Mouse (Mus musculus): Measurements from ENCODE around the gene Hrct1. TPM values are rescaled to one million over a fixed set of nuclear protein-coding genes. Genes with fewer than 3 reads are reported as not detected.

The Hrct1 gene
- 4.7 and 5.0 TPM in 2 replicates for polyA plus RNA-seq (2012; ENCODE audit: insufficient read depth, insufficient read length, missing spikeins)

DNA sequence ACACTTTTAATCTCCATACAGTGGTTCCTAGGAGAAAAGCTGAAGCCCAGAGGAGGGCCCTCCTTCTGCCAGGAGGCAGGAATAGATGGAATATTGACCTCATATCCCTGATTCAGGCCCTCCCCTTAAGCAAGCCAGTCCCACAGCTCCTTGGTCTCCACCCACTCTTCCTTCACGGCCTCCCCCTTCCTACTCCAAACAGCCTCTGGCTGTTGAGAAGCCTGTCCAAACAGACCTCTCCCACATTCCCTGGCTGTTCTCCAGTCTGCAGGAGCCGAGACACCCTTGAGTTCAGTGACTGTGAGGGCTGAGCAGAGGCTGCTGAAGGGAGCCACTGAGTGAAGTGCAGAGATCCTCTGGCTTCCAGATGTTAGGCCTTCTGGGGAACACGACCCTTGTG lies at the start of gene Hrct1:
TSS of gene Hrct1 (plus strand) at position 194 of the 400 bp plus-strand sequence.
- Histone ChIP-seq H3K4me1 (ENCODE audit: control insufficient read depth, insufficient read depth, insufficient read length, low read length) (peaks cover 28% of the 10 kb centered on the region), H3K4me3 (ENCODE audit: insufficient read depth, low read depth, low read length) (peak within 1 kb of the TSS; percentile 61), H3K27ac (replicated peaks; ENCODE audit: low read depth, low read length) (peak within 1 kb of the TSS; percentile 99)

DNA sequence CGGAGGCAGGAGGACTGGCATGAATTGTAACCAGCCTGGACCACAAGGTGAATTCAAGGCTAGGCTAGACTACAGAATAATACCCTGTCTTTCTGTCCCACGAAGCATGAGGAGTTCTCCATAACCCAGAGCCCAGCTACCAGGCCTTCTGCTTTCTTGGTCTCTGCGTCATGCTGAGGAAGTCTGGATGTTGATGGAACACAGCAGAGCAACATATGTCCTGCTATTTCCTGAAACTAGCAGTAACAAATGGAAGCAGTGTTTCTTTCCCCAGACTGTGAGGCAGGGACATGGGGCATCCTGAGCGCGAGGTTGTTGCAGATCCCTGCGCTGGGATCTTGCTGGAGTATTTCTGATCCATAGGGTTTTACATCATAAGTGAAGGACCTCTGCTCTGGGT lies 48.4 kb upstream of the Hrct1 start:
- Histone ChIP-seq H3K27ac (replicated peaks; ENCODE audit: low read depth, low read length) (no peak overlapping the region), H3K4me1 (ENCODE audit: control insufficient read depth, insufficient read depth, insufficient read length, low read length) (peaks cover 8% of the 10 kb centered on the region), H3K4me3 (ENCODE audit: insufficient read depth, low read depth, low read length) (no peak overlapping the region)

DNA sequence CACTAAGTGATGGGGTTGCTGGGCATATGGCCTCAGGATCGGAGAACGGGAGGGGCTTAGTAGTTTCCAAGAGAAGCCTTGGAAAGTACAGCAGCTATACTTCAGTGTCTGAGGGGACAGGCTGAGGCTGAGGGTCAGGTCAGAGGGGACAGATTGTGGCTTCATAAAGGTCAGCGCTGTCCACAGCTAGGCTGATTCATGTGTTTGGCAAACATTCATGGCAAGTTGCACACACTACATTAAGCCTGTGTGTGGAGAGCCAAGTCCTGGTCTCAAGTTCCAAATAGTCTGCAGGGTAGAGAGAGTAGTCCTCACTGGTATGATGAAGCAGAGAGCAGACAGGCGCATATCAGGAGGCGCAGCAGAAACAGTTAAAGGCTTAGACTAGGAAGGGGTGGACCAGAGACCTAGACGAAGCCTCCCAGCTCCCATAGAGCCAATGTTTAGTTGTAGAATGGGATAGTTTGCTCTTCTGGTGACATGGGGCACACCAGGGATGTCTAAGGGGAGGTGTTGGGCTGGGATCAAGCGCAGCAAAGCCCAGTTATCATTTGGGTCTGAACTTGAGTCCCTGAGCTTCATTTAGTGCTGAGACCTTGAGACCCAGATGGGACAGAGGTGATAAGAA lies 47.5 kb upstream of the Hrct1 start:
- Histone ChIP-seq H3K4me3 (ENCODE audit: insufficient read depth, low read depth, low read length) (no peak overlapping the region), H3K4me1 (ENCODE audit: control insufficient read depth, insufficient read depth, insufficient read length, low read length) (peaks cover 8% of the 10 kb centered on the region), H3K27ac (replicated peaks; ENCODE audit: low read depth, low read length) (no peak overlapping the region)

DNA sequence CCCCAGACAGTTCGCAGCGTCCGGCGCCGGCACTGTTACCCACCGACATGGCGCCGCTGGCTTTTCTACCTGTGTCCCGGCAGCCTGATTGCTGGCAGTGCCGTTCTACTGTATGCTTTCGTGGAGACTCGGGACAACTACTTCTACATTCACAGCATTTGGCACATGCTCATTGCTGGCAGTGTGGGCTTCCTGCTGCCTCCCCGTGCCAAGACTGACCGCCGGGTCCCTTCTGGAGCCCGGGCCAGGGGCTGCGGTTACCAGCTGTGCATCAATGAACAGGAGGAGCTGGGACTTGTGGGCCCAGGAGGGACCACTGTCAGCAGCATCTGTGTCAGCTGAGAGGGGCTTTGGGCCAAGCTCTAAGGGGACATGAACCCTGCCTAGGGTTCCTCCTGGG lies 37.0 kb upstream of the Hrct1 start:
- Histone ChIP-seq H3K4me1 (ENCODE audit: control insufficient read depth, insufficient read depth, insufficient read length, low read length) (peaks cover 5% of the 10 kb centered on the region; the same call in 1 of the 2 replicates), H3K4me3 (ENCODE audit: insufficient read depth, low read depth, low read length) (no peak overlapping the region), H3K27ac (replicated peaks; ENCODE audit: low read depth, low read length) (no peak overlapping the region)

DNA sequence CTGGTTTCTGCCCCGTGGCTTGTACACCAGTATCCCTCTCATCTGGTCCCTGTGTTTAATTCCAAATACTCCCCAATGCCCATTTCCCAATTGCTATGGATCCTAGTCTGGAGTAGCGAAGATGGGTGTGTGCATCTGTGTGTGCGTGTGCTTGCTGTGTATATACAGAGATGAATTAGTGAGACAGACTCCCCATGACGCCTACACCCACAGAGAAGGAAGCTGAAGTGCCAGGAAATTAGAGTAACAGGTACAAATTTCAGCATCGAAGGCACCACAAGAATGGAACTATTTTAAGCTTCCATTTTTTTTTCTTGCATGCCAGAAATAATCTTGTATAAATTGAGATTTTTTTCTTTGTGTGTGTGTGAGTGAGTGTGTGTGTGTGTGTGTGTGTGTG lies 36.0 kb upstream of the Hrct1 start:
- no peak overlapping the region for H3K4me3 ChIP-seq (ENCODE audit: insufficient read depth, low read depth, low read length)
- H3K4me1 ChIP-seq (ENCODE audit: control insufficient read depth, insufficient read depth, insufficient read length, low read length): peaks cover 11% of the 10 kb centered on the region
- H3K27ac ChIP-seq (replicated peaks; ENCODE audit: low read depth, low read length): no peak overlapping the region

DNA sequence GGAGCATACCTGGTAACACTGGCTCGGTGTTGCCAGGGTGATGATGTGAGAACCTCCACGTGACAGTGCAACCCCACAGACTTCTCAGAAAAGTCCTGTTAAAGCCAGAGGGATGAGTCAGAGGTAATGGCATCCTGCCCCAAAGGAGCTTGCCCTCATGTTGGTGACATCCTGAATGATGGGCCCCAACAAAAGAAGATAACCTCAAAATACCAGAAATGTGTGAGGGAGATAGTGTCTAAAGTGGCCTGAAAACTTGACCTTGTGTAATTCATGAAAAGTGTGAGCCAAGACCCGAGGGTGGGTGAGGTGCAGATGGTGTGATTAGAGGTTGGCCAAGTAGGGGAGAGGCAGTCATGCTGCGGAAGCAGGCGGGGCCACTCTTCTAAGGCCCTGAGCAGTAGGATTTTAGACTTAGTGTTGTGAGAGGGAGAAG lies 33.2 kb upstream of the Hrct1 start:
- Histone ChIP-seq H3K4me1 (ENCODE audit: control insufficient read depth, insufficient read depth, insufficient read length, low read length) (peaks cover 14% of the 10 kb centered on the region), H3K4me3 (ENCODE audit: insufficient read depth, low read depth, low read length) (no peak overlapping the region), H3K27ac (replicated peaks; ENCODE audit: low read depth, low read length) (0 out of 2 replicates have a peak overlapping the region, but pooled peaks have one; percentile 21)

DNA sequence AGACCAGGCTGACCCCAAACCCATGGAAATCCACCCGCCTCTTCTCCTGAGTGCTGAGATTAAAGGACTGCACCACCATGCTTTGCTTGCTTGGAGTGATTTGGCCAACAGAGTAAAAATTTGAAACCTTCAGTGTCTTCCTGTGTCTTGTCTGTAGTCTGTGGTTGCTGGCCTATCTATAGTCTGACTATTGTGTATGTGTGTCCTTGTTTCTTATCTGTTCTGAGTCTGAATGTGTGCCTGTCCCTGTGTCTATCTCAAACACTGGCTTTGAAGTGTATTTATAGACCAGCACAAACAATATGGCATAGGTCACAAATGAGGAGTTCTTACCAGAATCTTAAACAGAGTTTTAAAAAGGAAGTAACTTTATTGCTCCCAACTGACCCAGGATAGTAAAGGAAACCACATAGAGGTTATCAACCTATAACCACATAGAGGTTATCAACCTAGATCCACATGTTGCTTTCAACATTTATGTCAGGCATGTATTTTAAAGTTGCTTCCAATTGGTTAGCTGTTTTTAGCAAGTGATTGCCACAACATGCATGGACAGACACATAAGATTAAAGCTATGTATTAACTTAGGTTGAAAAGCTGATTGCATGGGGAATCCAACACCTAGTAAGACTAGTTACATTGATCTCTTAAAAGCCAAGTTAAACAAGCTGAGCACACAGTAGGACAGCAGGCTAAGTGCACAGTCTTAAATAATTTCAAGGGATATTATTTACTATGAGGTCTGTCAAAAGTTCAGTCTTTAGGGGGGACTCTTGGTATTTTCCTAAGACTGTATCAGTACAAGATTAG lies 32.3 kb upstream of the Hrct1 start:
- Histone ChIP-seq H3K4me1 (ENCODE audit: control insufficient read depth, insufficient read depth, insufficient read length, low read length) (peaks cover 14% of the 10 kb centered on the region), H3K4me3 (ENCODE audit: insufficient read depth, low read depth, low read length) (no peak overlapping the region), H3K27ac (replicated peaks; ENCODE audit: low read depth, low read length) (0 out of 2 replicates have a peak overlapping the region, but pooled peaks have one; percentile 15)

DNA sequence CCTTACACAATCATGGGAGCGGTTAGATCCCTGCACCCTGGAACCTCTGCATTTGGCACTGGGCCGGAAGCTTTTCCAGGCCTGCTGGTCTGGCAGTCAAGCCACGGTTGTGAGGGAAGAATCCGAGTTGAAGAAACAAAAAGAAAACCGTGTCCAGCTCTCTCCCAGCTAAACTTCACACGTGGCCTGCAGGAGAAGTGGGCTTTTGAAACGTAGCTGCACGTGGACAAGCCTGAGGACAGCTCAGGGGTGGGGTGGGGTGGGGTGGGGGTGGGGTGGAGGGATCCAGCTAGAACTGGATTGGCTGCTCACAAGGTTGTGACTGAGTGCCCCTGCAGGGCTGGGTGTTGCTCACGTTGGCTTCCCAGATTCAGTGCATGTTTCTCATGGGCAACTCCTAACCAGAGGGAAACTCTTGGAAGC lies 31.7 kb upstream of the Hrct1 start:
- H3K4me3 ChIP-seq (ENCODE audit: insufficient read depth, low read depth, low read length): no peak overlapping the region
- no peak overlapping the region; the same call in 1 of the 2 replicates for H3K27ac ChIP-seq (replicated peaks; ENCODE audit: low read depth, low read length)
- H3K4me1 ChIP-seq (ENCODE audit: control insufficient read depth, insufficient read depth, insufficient read length, low read length): peaks cover 14% of the 10 kb centered on the region

DNA sequence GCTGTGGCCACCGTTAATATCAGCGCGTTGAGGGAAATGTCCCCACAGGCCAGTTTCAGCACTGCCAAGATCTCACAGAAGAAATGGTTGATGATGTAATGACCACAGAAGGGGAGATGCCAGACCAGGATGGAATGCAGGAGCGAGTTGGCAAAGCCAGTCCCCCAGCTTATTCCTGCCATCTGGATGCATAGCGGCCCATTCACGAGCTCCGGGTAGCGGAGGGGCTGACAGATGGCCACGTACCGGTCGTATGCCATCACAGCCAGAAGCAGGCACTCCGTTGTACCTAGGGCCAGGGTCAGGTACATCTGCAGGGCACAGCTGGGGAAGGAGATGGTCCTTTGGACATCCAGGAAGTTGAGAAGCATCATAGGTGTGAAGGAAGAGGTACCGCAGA lies 30.4 kb upstream of the Hrct1 start:
- Histone ChIP-seq H3K4me1 (ENCODE audit: control insufficient read depth, insufficient read depth, insufficient read length, low read length) (peaks cover 14% of the 10 kb centered on the region), H3K4me3 (ENCODE audit: insufficient read depth, low read depth, low read length) (no peak overlapping the region)

DNA sequence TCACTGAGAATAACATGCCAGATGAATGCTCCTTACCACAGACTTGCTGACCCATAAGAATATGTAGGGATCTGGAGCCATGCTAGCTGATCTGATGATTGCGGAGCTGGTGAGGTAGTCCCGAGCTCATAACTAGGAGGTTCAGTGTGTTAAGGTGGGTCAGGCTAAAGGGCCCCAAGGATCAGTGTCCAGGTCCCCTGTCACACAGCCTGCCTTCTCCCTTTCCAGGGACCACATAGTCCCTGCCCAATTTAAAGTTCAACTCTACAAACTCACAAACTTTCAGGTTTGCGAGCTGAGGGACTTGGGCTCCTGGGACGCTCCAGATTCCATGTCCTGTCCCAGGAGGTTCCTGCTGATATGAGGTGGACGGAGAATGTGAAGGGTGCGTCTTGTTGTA lies 26.3 kb upstream of the Hrct1 start, which contains the start of gene Olfr70:
TSS of gene Olfr70 (minus strand) at position 101 of the 400 bp plus-strand sequence.
- Histone ChIP-seq H3K4me1 (ENCODE audit: control insufficient read depth, insufficient read depth, insufficient read length, low read length) (peaks cover 6% of the 10 kb centered on the region), H3K4me3 (ENCODE audit: insufficient read depth, low read depth, low read length) (no peak within 1 kb of the TSS)

More for the DNA sequence above, 30.4 kb upstream of the Hrct1 start:
- no peak overlapping the region for H3K27ac ChIP-seq (replicated peaks; ENCODE audit: low read depth, low read length)

DNA sequence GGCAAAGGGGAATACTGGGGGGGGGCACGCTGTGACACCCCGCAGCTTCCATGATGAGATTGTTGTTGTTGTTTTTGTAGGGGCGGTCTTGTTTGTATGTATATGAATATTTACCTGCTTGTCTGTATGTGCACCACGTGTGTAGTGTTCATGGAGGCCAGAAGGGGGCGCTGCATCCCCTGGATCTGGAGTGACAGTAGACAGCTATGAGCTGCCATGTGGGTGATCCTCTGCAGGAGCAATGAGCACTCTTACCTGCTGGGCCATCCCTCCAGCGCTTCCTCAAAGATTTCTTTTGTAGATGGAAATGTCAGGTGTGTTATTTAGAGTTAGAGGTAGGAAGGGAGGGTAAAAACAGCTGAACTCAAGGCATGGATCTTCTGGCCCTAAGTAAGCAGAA lies 23.5 kb upstream of the Hrct1 start:
- Histone ChIP-seq H3K27ac (replicated peaks; ENCODE audit: low read depth, low read length) (no peak overlapping the region), H3K4me1 (ENCODE audit: control insufficient read depth, insufficient read depth, insufficient read length, low read length) (no peaks in the 10 kb centered on the region; the same call in 1 of the 2 replicates), H3K4me3 (ENCODE audit: insufficient read depth, low read depth, low read length) (no peak overlapping the region)

More for the DNA sequence above, 26.3 kb upstream of the Hrct1 start, which contains the start of gene Olfr70:
- H3K27ac ChIP-seq (replicated peaks; ENCODE audit: low read depth, low read length): no peak within 1 kb of the TSS

DNA sequence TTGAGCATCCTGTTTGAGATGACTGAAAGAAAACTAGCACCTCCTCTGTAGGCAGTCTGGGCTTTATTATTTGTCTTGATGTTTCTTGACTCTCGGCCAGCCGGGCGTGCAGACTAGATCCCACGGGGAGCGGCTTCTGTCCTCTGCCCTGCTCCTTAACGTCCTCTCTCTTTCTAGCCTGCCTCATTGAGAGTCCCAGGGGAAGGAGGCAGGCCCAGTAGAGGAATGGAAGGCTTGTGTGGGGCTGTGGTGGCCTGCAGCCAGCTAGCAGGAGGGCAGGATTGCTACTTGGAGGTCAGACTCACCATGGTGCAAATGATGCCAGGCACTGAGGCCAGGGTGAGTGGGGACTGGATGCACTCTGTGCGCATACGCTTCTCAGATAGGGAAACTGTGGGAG lies 23.1 kb upstream of the Hrct1 start:
- H3K4me3 ChIP-seq (ENCODE audit: insufficient read depth, low read depth, low read length): no peak overlapping the region
- H3K4me1 ChIP-seq (ENCODE audit: control insufficient read depth, insufficient read depth, insufficient read length, low read length): no peaks in the 10 kb centered on the region; the same call in 1 of the 2 replicates
- no peak overlapping the region for H3K27ac ChIP-seq (replicated peaks; ENCODE audit: low read depth, low read length)

DNA sequence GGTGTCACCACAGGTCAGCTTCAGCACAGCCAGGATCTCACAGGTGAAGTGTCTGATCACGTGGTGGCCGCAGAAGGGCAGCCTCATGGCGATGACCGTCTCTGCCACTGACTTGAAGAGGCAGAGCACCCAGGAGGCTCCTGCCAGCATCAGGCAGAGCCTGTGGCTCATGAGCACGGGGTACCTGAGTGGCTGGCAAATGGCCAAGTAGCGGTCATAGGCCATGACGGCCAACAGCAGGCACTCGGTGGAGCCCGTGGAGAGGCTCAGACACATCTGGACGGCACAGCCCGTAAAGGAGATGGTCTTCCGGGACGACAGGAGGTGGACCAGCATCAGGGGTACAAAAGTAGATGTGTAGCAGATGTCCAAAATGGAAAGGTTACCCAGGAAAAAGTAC lies 21.0 kb upstream of the Hrct1 start:
- Histone ChIP-seq H3K27ac (replicated peaks; ENCODE audit: low read depth, low read length) (no peak overlapping the region), H3K4me1 (ENCODE audit: control insufficient read depth, insufficient read depth, insufficient read length, low read length) (no peaks in the 10 kb centered on the region; the same call in 1 of the 2 replicates), H3K4me3 (ENCODE audit: insufficient read depth, low read depth, low read length) (no peak overlapping the region)

DNA sequence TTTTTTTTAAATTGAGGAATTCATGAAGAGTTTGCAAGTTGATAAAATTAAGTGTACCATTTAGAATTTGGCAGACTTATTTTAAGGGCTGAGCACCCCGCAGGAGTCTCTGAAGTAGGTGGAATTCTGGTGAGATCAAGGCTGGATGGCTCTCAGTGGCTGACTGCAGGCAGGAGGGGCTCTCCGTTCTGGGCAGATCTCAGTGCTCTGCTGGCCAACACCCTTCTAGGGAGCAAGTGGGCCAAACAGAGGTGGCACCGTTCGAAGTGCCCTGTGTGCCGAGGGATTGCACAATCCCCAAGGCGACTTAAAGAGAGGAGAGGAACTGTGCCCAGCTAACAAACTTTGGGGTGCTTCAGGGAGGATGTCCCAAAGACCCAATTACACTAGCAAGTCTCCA lies 17.1 kb upstream of the Hrct1 start, which contains the start of gene Olfr71:
TSS of gene Olfr71 (minus strand) at position 387 of the 400 bp plus-strand sequence.
- Histone ChIP-seq H3K4me3 (ENCODE audit: insufficient read depth, low read depth, low read length) (no peak within 1 kb of the TSS), H3K4me1 (ENCODE audit: control insufficient read depth, insufficient read depth, insufficient read length, low read length) (no peaks in the 10 kb centered on the region), H3K27ac (replicated peaks; ENCODE audit: low read depth, low read length) (no peak within 1 kb of the TSS)

DNA sequence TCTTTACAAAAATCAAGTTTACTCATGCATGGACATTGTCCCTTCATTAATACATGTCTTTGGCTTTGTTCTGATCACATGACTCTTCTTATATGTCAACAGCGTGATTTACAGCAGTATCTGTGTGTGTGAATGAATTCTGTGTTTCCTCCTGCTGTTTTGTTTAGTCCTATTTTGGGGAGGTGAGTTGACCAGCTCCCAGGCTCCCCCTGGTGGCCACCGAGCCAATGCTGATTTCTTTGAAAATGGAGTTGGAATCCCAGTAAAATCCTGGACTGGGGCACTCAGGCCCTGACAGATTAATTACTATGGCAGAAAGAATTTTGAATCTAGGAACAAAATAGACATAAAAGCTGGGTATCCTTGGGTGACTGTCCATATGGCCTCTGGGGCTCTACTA lies 15.2 kb upstream of the Hrct1 start:
- H3K27ac ChIP-seq (replicated peaks; ENCODE audit: low read depth, low read length): no peak overlapping the region
- no peaks in the 10 kb centered on the region for H3K4me1 ChIP-seq (ENCODE audit: control insufficient read depth, insufficient read depth, insufficient read length, low read length)
- H3K4me3 ChIP-seq (ENCODE audit: insufficient read depth, low read depth, low read length): no peak overlapping the region

All from brown adipose tissue, adult 24 weeks (tissue).